Mouse (Mus musculus) neural tube, embryonic 14.5 days (tissue): ENCODE data around the gene Sycp3. TPM values are rescaled to one million over a fixed set of nuclear protein-coding genes. Genes with fewer than 3 reads are reported as not detected.
A peak's percentile ranks its signal among the peaks of the same experiment; 100 is the strongest.
"Not testable (repeated sequence)": the region's sequence is repeated elsewhere in the genome, so short reads cannot be mapped to it uniquely, and the experiment has no call there.

ENCODE experiments used
- ATAC-seq: fragments of 200-750 bp; cut with Nextera tagmentation; 2 replicates; pipeline ENCODE4 v1.8.0; 2017; ENCODE audit warnings: low read depth, mild to moderate bottlenecking, moderate TSS enrichment, moderate library complexity
- H3K27ac ChIP-seq: fragments of 300-500 bp; sonication (generic); 2 replicates; pipeline ENCODE4 v1.5.1; 2014; ENCODE audit warnings: low read depth, mild to moderate bottlenecking, control low read depth, low read length, moderate library complexity, mixed read lengths
- H3K27me3 ChIP-seq: fragments of 300-500 bp; sonication (generic); 2 replicates; pipeline ENCODE4 v1.6.1; 2014; ENCODE audit warnings: low read length; ENCODE audit not compliant: control insufficient read depth, insufficient read depth
- H3K36me3 ChIP-seq: fragments of 300-500 bp; sonication (generic); 2 replicates; pipeline ENCODE4 v1.6.1; 2014; ENCODE audit warnings: low read length, mixed read lengths; ENCODE audit not compliant: control insufficient read depth, insufficient read depth
- H3K4me1 ChIP-seq: fragments of 300-500 bp; sonication (generic); 2 replicates; pipeline ENCODE4 v1.6.1; 2014; ENCODE audit warnings: low read length; ENCODE audit not compliant: control insufficient read depth, insufficient read depth
- H3K4me2 ChIP-seq: fragments of 300-500 bp; sonication (generic); 2 replicates; pipeline ENCODE4 v1.6.1; 2014; ENCODE audit warnings: mild to moderate bottlenecking, low read depth, low read length, control low read depth
- H3K4me3 ChIP-seq: fragments of 300-500 bp; sonication (generic); 2 replicates; pipeline ENCODE4 v1.5.1; 2014; ENCODE audit warnings: low read depth, low read length, control low read depth, mixed read lengths
- H3K9ac ChIP-seq: fragments of 300-500 bp; sonication (generic); replicated peaks from 2 replicates; pipeline ENCODE4 v1.6.1; 2014; ENCODE audit warnings: low read depth, mild to moderate bottlenecking, control low read depth, low read length, mixed read lengths
- H3K9me3 ChIP-seq: fragments of 300-500 bp; sonication (generic); 2 replicates; pipeline ENCODE4 v1.6.1; 2016; ENCODE audit warnings: low read length; ENCODE audit not compliant: control insufficient read depth
- WGBS: fragments of 180-500 bp; shearing (Covaris S2); extraction: QIAGEN DNeasy Blood & Tissue Kit; methylation state at CpG from one replicate; pipeline ENCODE4 v1.1.7; 2014; 5-methylcytosine and 5-hydroxymethylcytosine counted together
- polyA plus RNA-seq: library from polyadenylated mRNA; unstranded; fragments of >200 nt; fragmentation: Nextera tagmentation; extraction: Ambion mirVana; gene quantifications from 2 replicates; pipeline ENCODE4 v1.2.1, GENCODE M21; 2014

Sycp3 gene
- polyA plus RNA-seq, 1 experiment from 2014 or later, result not detected

DNA sequence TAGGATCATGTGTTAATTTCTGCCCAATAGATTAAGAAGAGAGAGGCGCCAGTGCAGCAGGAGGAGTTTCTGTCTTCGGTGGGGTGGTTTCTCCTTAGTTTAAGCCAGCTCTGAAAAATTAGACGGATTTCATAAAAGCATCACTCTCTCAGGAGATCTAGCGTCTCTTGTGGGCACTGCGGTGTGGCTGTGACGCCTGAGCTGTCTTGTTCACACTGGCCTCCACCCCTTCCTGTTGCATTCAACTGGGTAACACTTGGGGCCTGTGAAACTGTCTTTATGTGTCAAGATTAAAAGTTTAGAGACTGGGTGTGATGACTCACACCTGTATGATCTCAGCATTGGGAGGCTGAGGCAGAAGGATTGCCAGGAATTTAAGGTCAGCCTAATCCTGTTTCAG lies 31.4 kb upstream of the Sycp3 start:
- Histone ChIP-seq H3K4me3 (no peak overlapping the region), H3K27me3 (no peaks in the 10 kb centered on the region), H3K4me2 (no peak overlapping the region), H3K27ac (no peak overlapping the region), H3K9me3 (no peaks in the 10 kb centered on the region), H3K36me3 (peaks cover 14% of the 10 kb centered on the region), H3K9ac (no peak overlapping the region), H3K4me1 (no peaks in the 10 kb centered on the region)
- no peak for ATAC-seq
- 96% methylated on average over 6 of the region's 6 CpGs for WGBS

- Histone ChIP-seq H3K4me2 (no peak overlapping the region), H3K9ac (no peak overlapping the region), H3K27ac (no peak overlapping the region), H3K9me3 (no peaks in the 10 kb centered on the region), H3K27me3 (no peaks in the 10 kb centered on the region), H3K36me3 (peaks cover 22% of the 10 kb centered on the region; the same call in 1 of the 2 replicates), H3K4me1 (no peaks in the 10 kb centered on the region), H3K4me3 (no peak overlapping the region)
- whole genome bisulfite sequencing, result 87% methylated on average over 6 of the region's 6 CpGs
- no peak for ATAC-seq
Observed at GRCm38 (mm10) chr10:88441224-88441623, 18.1 kb upstream of the Sycp3 start.

- Histone ChIP-seq H3K4me1 (no peaks in the 10 kb centered on the region), H3K27me3 (no peaks in the 10 kb centered on the region), H3K4me3 (no peak overlapping the region), H3K4me2 (no peak overlapping the region), H3K9ac (no peak overlapping the region), H3K36me3 (no peaks in the 10 kb centered on the region), H3K27ac (no peak overlapping the region), H3K9me3 (no peaks in the 10 kb centered on the region)
- peak; percentile 66; the same call in 1 of the 2 replicates for ATAC-seq
- WGBS, result 73% methylated on average over 2 of the region's 2 CpGs
Observed at GRCm38 (mm10) chr10:88451221-88451620, 8.1 kb upstream of the Sycp3 start.

- no peak overlapping the region for H3K4me3 ChIP-seq
- no peaks in the 10 kb centered on the region for H3K36me3 ChIP-seq
- H3K27me3 ChIP-seq, result no peaks in the 10 kb centered on the region
- no peaks in the 10 kb centered on the region for H3K4me1 ChIP-seq
- no peak for ATAC-seq
- H3K9ac ChIP-seq, result no peak overlapping the region
- no peak overlapping the region for H3K4me2 ChIP-seq
- WGBS, result 83% methylated on average over 6 of the region's 6 CpGs
- H3K27ac ChIP-seq, result no peak overlapping the region
- H3K9me3 ChIP-seq, result no peaks in the 10 kb centered on the region
Observed at GRCm38 (mm10) chr10:88451990-88452389, 7.4 kb upstream of the Sycp3 start.

- H3K4me3 ChIP-seq, result no peak overlapping the region
- H3K9me3 ChIP-seq, result no peaks in the 10 kb centered on the region
- no peaks in the 10 kb centered on the region for H3K36me3 ChIP-seq
- 53% methylated on average over 6 of the region's 6 CpGs for WGBS
- no peak overlapping the region for H3K27ac ChIP-seq
- H3K9ac ChIP-seq, result no peak overlapping the region
- no peak overlapping the region for H3K4me2 ChIP-seq
- H3K27me3 ChIP-seq, result no peaks in the 10 kb centered on the region
- ATAC-seq, result no peak
- no peaks in the 10 kb centered on the region for H3K4me1 ChIP-seq
Observed at GRCm38 (mm10) chr10:88457816-88458215, 1.6 kb upstream of the Sycp3 start.

- H3K4me1 ChIP-seq, result no peaks in the 10 kb centered on the region
- no peak overlapping the region for H3K9ac ChIP-seq
- ATAC-seq, result no peak
- H3K4me2 ChIP-seq, result no peak overlapping the region
- 76% methylated on average over 18 of the region's 18 CpGs for WGBS
- H3K27me3 ChIP-seq, result no peaks in the 10 kb centered on the region
- no peak overlapping the region for H3K27ac ChIP-seq
- no peak overlapping the region for H3K4me3 ChIP-seq
- no peaks in the 10 kb centered on the region for H3K9me3 ChIP-seq
- H3K36me3 ChIP-seq, result no peaks in the 10 kb centered on the region
Observed at GRCm38 (mm10) chr10:88460122-88460820, 902 bp downstream of the Sycp3 start.

DNA sequence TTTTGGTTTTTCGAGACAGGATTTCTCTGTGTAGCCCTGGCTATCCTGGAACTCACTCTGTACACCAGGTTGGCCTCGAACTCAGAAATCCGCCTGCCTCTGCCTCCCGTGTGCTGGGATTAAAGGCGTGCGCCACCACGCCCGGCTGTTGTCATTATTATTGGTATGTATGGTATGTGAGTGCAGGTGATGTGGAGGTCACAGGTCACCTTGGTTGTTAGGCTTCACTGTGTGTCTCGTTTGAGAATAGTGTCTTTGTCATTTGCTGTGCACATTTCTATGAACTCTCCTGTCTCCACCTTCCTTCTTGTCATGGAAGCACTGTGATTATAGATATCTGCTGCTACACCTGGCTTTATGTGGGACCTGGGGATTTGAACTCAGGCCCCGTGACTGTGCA lies 23.5 kb downstream of the Sycp3 start:
- H3K36me3 ChIP-seq, ATAC-seq, H3K27me3 ChIP-seq, H3K27ac ChIP-seq, H3K4me1 ChIP-seq, H3K9ac ChIP-seq, H3K4me2 ChIP-seq, H3K4me3 ChIP-seq, H3K9me3 ChIP-seq: not testable (repeated sequence)
- WGBS, result 92% methylated on average over 10 of the region's 10 CpGs

GRCm38 (mm10) chr10:88488629-88489028 lies 29.3 kb downstream of the Sycp3 start:
- H3K4me1 ChIP-seq, result peaks cover 4% of the 10 kb centered on the region; the same call in 1 of the 2 replicates
- no peak overlapping the region for H3K4me3 ChIP-seq
- H3K27me3 ChIP-seq, result no peaks in the 10 kb centered on the region
- H3K4me2 ChIP-seq, result no peak overlapping the region
- no peaks in the 10 kb centered on the region for H3K9me3 ChIP-seq
- no peak overlapping the region for H3K27ac ChIP-seq
- 89% methylated on average over 5 of the region's 5 CpGs for WGBS
- no peak overlapping the region for H3K9ac ChIP-seq
- no peaks in the 10 kb centered on the region for H3K36me3 ChIP-seq
- no peak for ATAC-seq

GRCm38 (mm10) chr10:88491632-88492031 lies 32.3 kb downstream of the Sycp3 start:
- no peak overlapping the region for H3K9ac ChIP-seq
- H3K4me2 ChIP-seq, result no peak overlapping the region
- peaks cover 4% of the 10 kb centered on the region; the same call in 1 of the 2 replicates for H3K4me1 ChIP-seq
- no peaks in the 10 kb centered on the region for H3K27me3 ChIP-seq
- no peak for ATAC-seq
- no peaks in the 10 kb centered on the region for H3K36me3 ChIP-seq
- H3K9me3 ChIP-seq, result no peaks in the 10 kb centered on the region
- H3K27ac ChIP-seq, result no peak overlapping the region
- H3K4me3 ChIP-seq, result no peak overlapping the region
- 67% methylated on average over 7 of the region's 7 CpGs for WGBS
